Mouse (Mus musculus) retina, postnatal 1 day (tissue): ENCODE measurements around the gene Rps10.

Experiments
- DNase-seq: peaks from one replicate; pipeline ENCODE4 v3.0.0-alpha.2; 2012

Gene Rps10

DNA sequence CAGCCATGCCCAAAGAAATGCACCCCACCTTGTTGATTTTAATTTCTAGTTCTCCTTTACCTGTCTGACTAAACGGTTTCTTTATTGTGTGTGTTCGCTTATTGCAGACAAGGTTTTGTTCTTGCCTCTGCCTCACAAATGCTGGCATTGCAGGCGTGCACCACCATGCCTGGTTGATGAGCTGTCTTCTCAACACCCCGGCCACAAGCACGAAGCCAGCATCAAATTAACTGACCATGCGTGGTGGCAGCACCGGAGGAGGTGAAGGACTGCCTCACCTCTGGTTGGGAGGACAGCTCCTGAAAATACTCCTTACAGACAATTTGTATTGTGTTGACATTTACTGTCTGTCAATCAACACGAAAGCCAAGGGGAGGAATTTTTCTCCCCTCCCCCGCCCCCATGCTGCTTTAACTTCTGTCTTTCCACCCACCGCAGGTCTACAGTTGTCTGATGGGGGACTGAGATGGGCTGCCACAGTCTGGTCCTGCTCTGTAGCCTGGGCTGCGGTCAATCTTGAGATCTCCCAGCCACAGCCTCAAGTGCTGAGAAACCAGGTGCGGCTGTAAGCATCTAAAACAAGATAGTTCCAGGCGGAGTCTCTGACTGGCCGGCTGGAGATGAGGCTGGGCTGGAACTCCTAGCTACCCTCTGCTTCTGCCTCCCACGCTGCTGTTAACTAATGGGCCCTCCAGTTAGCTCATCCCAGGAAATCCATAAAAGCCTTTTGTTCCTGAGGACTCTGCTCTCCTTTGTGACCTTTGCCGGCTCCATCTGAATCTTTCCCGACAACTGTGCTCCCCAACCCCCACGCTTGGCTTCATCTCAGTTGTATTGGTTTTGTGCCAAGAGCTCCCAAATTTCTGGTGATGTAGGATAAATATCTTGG, at the start of gene Rps10:
TSS of gene Rps10 (minus strand) at position 538 of the 889 bp plus-strand sequence.
- DNase-seq = peak; percentile 65

GRCm38 (mm10) chr17:27685550-27685913, 49.1 kb upstream of the Rps10 start:
- peak; percentile 53 for DNase-seq

DNA sequence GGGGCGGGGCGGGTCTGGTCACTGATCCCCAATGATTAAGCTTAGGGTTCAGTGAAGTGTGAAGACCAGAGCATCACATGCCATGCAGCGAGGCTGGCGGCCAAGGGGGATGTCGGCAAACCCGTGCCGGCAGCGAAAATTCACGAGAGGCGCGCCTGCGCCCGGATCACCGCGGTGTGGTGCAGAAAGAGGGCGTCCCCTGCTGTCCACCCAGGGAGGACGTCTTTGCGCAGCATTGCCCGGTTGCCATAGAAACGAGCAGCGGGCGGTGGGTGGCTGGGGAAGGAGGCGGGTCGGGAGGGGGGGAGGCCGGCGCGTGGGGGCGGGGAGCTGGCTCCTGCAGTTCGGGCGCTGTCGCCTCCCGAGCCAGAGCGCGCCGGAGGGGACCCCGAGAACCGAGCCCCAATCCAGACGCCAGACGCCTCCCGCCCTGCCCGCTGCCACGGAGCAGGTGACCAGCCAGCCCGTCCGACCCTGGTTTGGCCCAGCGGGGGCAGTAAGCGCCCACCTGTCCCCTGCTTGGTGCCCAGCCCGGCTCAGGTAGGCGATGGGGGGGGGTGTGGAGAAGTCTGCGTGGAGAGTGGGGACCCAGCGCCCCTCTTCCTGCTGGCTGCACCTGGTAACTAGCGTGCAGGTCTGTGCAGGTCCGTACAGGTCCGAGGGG, 48.5 kb upstream of the Rps10 start:
- DNase-seq = peak; percentile 93

GRCm38 (mm10) chr17:27678924-27679813, 42.7 kb upstream of the Rps10 start:
- peak; percentile 84 for DNase-seq

- DNase-seq = no peak
These were observed 41.3 kb upstream of the Rps10 start for GRCm38 (mm10) chr17:27677756-27678155.

- no peak for DNase-seq
These were observed 39.8 kb upstream of the Rps10 start for GRCm38 (mm10) chr17:27676270-27676669.

GRCm38 (mm10) chr17:27675453-27675852, 39.0 kb upstream of the Rps10 start:
- no peak for DNase-seq

DNA sequence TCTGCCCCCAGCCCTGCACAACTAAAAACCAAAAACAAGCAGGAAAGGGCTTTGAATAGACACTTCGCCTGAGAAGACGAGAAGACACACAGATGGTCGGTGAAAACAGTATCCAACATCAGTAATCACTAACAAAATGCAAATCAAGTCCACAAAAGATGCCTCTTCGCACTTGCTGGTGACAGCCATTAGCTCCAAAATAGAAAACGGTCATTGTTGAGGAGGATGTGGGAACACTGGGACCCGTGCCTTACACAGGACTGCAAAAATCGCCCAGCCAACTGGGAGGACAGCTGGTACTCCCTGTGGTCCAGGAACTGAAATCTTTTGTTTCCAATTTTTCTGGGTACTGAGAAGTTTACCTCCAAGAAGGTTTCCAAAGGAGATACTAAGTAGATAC, 37.5 kb upstream of the Rps10 start:
- DNase-seq = no peak

DNA sequence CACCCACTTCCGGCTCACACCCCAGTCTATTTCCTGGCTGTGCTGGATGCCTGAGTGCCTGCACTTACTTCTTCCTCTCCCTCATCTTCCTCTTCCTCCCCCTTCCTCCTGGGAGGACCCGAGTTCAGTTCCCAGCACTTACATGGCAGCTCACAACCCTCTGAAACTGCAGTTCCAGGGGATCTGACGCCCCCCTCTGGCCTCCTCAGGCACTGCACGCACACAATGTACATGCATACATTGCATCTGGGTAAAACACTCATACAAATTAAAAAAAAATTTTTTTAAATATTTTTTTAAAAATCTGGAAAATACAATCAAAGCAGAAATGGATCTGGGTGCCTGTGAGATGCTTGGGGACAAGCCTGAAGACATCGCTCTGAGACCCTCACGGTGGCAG, 35.3 kb upstream of the Rps10 start:
- no peak for DNase-seq

DNA sequence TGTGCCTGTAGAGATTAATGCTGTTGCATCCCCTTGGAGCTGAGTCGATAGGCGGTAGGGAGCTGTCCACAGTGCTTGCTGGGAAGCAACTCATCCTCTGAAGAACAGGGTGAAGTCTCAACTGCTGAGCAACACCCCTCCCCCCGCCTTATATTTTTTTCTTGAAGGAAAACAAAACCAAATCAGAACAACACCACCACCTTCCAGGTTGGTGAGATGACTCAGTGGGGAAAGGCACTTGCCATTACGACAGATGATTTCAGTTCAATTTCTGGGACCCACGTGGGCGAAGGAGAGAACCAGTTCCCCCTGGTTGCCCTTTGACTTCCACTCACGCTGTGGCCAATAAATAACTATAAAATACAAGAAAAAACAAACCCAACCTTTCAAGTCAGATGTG, 22.3 kb upstream of the Rps10 start:
- DNase-seq = no peak

GRCm38 (mm10) chr17:27657123-27657522, 20.7 kb upstream of the Rps10 start:
- no peak for DNase-seq

- no peak for DNase-seq
These were observed 19.9 kb upstream of the Rps10 start for GRCm38 (mm10) chr17:27656414-27656813.

GRCm38 (mm10) chr17:27656011-27656399, 19.5 kb upstream of the Rps10 start:
- peak; percentile 41 for DNase-seq

GRCm38 (mm10) chr17:27655089-27656010, 18.9 kb upstream of the Rps10 start, which contains the start of gene Pacsin1:
Gene Pacsin1 (plus strand): TSS chr17:27655509.
- peak; percentile 85 for DNase-seq

- DNase-seq = no peak
These were observed 16.9 kb upstream of the Rps10 start for GRCm38 (mm10) chr17:27653253-27653959.

DNA sequence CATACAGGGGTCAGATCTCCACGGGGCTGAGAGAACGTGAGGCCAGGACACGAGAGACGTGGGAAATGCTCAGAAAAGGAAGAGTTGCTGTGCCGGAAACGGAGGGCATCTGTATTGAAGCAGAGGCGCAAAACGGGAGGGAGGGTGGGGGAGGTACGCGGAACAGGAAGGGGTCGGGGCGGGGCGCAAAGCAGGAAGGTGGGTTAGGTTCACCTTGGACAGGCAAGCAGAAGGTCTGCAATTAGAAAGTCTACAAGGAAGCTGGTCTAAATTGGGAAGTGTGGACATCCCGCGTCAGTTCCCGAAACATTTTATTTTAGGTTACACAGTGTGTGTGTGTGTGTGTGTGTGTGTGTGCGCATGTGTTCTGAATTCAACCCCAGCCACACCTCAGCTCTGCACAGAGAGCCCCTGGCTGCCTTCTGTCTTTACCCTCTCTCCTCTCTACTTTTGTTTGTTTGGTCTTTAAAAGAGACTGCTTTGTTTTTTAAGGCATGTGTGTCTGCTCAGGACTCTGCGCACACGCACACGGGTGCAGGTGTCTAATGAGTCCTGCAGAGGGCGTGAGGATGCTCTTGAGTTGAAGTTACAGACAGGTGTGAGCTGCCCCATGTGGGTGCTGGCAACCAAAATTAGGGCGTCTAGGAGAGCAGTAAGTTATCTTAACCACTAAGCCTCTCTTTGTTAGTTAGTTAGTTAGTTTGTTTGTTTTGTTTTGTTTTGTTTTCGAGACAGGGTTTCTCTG, 15.7 kb upstream of the Rps10 start:
- no peak for DNase-seq

DNA sequence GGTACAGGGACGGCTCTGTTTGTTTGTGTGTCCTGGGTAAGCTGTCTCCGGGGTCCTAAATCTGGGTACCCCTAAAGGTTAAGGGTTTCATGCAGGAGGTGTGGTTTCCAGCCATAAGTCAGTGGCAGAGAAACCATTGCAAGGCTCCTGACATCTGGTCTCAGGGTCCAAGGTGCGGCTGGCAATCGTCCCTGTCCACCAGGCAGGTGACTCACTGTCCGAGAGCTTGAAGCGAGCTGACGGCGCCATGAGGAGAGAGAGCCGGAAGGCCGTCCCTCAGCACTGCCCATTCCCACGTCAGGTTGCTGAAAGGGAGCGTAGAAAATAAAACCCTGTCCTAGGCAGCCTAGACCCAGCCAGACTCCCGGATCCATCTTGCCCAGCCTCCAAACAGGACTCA, 14.1 kb upstream of the Rps10 start:
- DNase-seq = no peak

DNA sequence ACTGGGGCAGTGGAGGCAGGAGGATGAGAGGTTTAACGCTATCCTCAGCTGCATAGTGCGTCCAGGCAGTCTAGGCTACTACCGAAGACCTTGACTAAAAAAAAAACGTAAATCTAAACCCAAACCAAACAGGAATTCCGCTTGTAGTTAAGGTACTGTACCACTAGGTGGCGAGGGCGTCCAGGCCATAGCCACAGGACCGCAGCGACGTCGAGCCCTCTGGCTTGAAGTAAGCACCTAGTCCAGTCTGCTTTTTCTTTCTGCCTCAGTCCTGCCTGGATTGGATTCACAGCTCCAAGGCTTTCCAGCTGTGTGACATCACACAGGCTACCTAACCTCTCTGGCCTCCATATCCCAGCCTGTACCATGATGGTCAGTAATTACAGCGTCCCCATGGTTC, 13.7 kb upstream of the Rps10 start:
- DNase-seq = peak; percentile 68

GRCm38 (mm10) chr17:27645807-27646206, 9.3 kb upstream of the Rps10 start:
- no peak for DNase-seq

DNA sequence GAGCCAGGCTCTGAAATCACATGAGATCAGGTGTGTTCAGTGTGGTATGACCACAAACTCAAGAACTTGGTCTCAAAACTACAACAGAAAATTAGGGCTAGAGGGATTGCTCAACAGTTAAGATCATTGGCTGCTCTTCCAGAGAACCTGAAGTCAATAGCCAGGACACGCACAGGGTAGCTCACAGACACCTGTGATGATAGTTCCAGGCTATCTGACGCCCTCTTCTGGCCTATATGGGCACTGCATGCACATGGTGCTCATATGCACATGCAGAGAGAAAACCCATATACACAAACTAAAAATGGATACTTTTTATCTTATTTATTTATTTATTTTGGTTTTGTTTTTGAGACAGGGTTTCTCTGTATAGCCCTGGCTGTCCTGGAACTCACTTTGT, 8.1 kb upstream of the Rps10 start:
- no peak for DNase-seq

DNA sequence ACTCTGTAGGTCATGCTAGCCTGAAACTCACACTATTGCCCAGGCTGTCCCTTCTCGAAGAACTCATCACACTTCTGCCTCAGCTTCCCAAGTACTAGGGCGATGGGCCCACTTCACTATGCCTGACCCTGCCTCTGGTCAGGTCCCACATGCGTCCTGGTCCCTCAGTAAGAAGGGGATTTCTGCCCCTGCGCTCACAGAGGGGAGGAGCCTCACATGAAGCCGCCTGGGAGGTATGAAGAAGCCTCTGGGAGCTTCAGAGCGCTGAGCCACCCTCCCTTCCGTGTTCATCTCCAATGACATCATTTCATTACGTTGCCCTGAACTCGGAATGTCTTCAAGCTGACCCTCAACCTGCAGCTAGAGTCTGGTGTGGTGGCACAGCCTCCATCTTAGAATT, 7.3 kb upstream of the Rps10 start:
- DNase-seq = peak; percentile 37
